Mouse (Mus musculus): ENCODE results near the gene Pole3.

DNA sequence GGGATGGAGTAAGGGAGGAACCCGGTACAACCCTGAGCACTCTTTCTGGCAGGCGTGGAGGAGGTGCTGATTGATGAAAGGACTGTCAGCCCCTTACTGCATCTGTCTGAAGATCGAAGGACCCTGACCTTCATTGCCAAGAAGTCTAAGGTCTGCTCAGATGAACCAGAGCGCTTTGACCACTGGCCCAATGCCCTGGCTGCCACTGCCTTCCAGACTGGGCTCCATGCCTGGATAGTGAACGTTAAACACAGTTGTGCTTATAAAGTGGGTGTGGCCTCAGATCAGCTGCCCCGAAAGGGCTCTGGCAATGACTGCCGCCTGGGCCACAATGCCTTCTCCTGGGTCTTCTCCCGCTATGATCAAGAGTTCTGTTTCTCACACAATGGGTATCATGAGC, 28.9 kb downstream of the Pole3 start:
- TF ChIP-seq CTCF (conservative IDR thresholded peaks at IDR 0.05 in 1 of 2, IDR thresholded peaks at IDR 0.05 in 1 of 2; ENCODE audit: low read depth in 2 of 2, low read length in 2 of 2), result no peak
- no peak for TF ChIP-seq NELFE (IDR thresholded peaks at IDR 0.05; ENCODE audit: low read depth, low read length)
- TF ChIP-seq POLR2A (IDR thresholded peaks at IDR 0.05; ENCODE audit: low read depth, low read length), result no peak
- TF ChIP-seq ETS1 (conservative IDR thresholded peaks at IDR 0.05; ENCODE audit: low read depth, low read length), result no peak
- TF ChIP-seq MXI1 (IDR thresholded peaks at IDR 0.05; ENCODE audit: low read depth, low read length), result no peak
- TF ChIP-seq POLR2AphosphoS2 (IDR thresholded peaks at IDR 0.05; ENCODE audit: low read depth, low read length), result no peak
- TF ChIP-seq USF1 (IDR thresholded peaks at IDR 0.05; ENCODE audit: low read depth, low read length), result no peak
- no peak for TF ChIP-seq E2F4 (IDR thresholded peaks at IDR 0.05; ENCODE audit: insufficient replicate concordance, low read depth, low read length)
- no peak for TF ChIP-seq ELF1 (IDR thresholded peaks at IDR 0.05; ENCODE audit: low read depth, low read length)
- no peak for TF ChIP-seq MAX (IDR thresholded peaks at IDR 0.05; ENCODE audit: low read length)
- TF ChIP-seq SMC3 (IDR thresholded peaks at IDR 0.05; ENCODE audit: low read depth, low read length), result no peak
